Mouse (Mus musculus) stomach, embryonic 14.5 days (tissue): ENCODE data around the gene 4931440F15Rik. TPM values are rescaled to one million over a fixed set of nuclear protein-coding genes. Genes with fewer than 3 reads are reported as not detected.

Source experiments
- ATAC-seq: fragments of 200-750 bp; cut with Nextera tagmentation; 2 replicates; pipeline ENCODE4 v1.8.0; 2017; ENCODE audit warnings: low read depth, moderate TSS enrichment; ENCODE audit not compliant: insufficient number of reproducible peaks, insufficient read depth, low FRiP score
- H3K27ac ChIP-seq: fragments of 300-500 bp; sonication (generic); 2 replicates; pipeline ENCODE4 v1.5.1; 2014; ENCODE audit warnings: mild to moderate bottlenecking, low read length, moderate library complexity, mixed read lengths
- H3K27me3 ChIP-seq: fragments of 300-500 bp; sonication (generic); 2 replicates; pipeline ENCODE4 v1.6.1; 2014; ENCODE audit warnings: low read length, control low read depth, mixed read lengths; ENCODE audit not compliant: control insufficient read depth, insufficient read depth
- H3K36me3 ChIP-seq: fragments of 300-500 bp; sonication (generic); 2 replicates; pipeline ENCODE4 v1.6.1; 2014; ENCODE audit warnings: mild to moderate bottlenecking, control low read depth, low read length, moderate library complexity, mixed read lengths; ENCODE audit not compliant: control insufficient read depth, insufficient read depth
- H3K4me1 ChIP-seq: fragments of 300-500 bp; sonication (generic); 2 replicates; pipeline ENCODE4 v1.6.1; 2014; ENCODE audit warnings: low read length, control low read depth, mixed read lengths; ENCODE audit not compliant: control insufficient read depth, insufficient read depth
- H3K4me2 ChIP-seq: fragments of 300-500 bp; sonication (generic); replicated peaks from 2 replicates; pipeline ENCODE4 v1.6.1; 2014; ENCODE audit warnings: low read depth, low read length, control low read depth
- H3K4me3 ChIP-seq: fragments of 300-500 bp; sonication (generic); 2 replicates; pipeline ENCODE4 v1.5.1; 2014; ENCODE audit warnings: low read depth, low read length, control low read depth
- H3K9ac ChIP-seq: fragments of 300-500 bp; sonication (generic); replicated peaks from 2 replicates; pipeline ENCODE4 v1.6.1; 2014; ENCODE audit warnings: low read depth, mild to moderate bottlenecking, control low read depth, low read length, moderate library complexity, mixed read lengths
- H3K9me3 ChIP-seq: fragments of 300-500 bp; sonication (generic); 2 replicates; pipeline ENCODE4 v1.6.1; 2016; ENCODE audit warnings: low read depth, low read length, control low read depth; ENCODE audit not compliant: control insufficient read depth
- WGBS: fragments of 180-500 bp; shearing (Covaris S2); extraction: QIAGEN DNeasy Blood & Tissue Kit; methylation state at CpG from one replicate; pipeline ENCODE4 v1.1.7; 2014; 5-methylcytosine and 5-hydroxymethylcytosine counted together
- polyA plus RNA-seq: library from polyadenylated mRNA; unstranded; fragments of >200 nt; fragmentation: Nextera tagmentation; extraction: Ambion mirVana; gene quantifications from 2 replicates; pipeline ENCODE4 v1.2.1, GENCODE M21; 2014

The 4931440F15Rik gene
- polyA plus RNA-seq, 1 experiment from 2014 or later, result 0.36 TPM

- WGBS, result 61% methylated on average over 2 of the region's 2 CpGs
- H3K9me3 ChIP-seq, result no peaks in the 10 kb centered on the region
- no peaks in the 10 kb centered on the region for H3K27me3 ChIP-seq
- H3K4me1 ChIP-seq, result peaks cover 5% of the 10 kb centered on the region
- no peaks in the 10 kb centered on the region for H3K36me3 ChIP-seq
- no peak for ATAC-seq
- H3K27ac ChIP-seq, result no peak overlapping the region
- no peak overlapping the region for H3K4me2 ChIP-seq
- no peak overlapping the region for H3K9ac ChIP-seq
- H3K4me3 ChIP-seq, result no peak overlapping the region
Observed at GRCm38 (mm10) chr11:29774760-29775159, 50.7 kb downstream of the 4931440F15Rik start.

- ATAC-seq, result peak; percentile 72; the same call in 1 of the 2 replicates
Observed at GRCm38 (mm10) chr11:29774296-29774695, 51.2 kb downstream of the 4931440F15Rik start.

More at GRCm38 (mm10) chr11:29774296-29774695, 51.2 kb downstream of the 4931440F15Rik start:
- H3K4me3 ChIP-seq, result no peak overlapping the region
- 19% methylated on average over 2 of the region's 2 CpGs for WGBS
- no peak overlapping the region for H3K27ac ChIP-seq
- H3K9me3 ChIP-seq, result no peaks in the 10 kb centered on the region
- no peak overlapping the region for H3K9ac ChIP-seq
- H3K4me2 ChIP-seq, result no peak overlapping the region
- H3K4me1 ChIP-seq, result peaks cover 5% of the 10 kb centered on the region
- no peaks in the 10 kb centered on the region for H3K36me3 ChIP-seq
- H3K27me3 ChIP-seq, result no peaks in the 10 kb centered on the region

Other genes starting within 250 kb of the 4931440F15Rik start
- gene Rtn4, start 132.7 kb downstream of the 4931440F15Rik start, polyA plus RNA-seq, result 58.7 and 61.2 TPM in 2 replicates
- gene Eml6, start 200.4 kb upstream of the 4931440F15Rik start, polyA plus RNA-seq, result 1.1 and 2.0 TPM in 2 replicates